Mouse (Mus musculus): ENCODE data around the gene Aqp8.
A peak's percentile ranks its signal among the peaks of the same experiment; 100 is the strongest.

Gene Aqp8

GRCm38 (mm10) chr7:123499481-123500238 is 37.6 kb downstream of the Aqp8 start:
- DNase-seq (ENCODE audit: low spot score) = no peak

DNA sequence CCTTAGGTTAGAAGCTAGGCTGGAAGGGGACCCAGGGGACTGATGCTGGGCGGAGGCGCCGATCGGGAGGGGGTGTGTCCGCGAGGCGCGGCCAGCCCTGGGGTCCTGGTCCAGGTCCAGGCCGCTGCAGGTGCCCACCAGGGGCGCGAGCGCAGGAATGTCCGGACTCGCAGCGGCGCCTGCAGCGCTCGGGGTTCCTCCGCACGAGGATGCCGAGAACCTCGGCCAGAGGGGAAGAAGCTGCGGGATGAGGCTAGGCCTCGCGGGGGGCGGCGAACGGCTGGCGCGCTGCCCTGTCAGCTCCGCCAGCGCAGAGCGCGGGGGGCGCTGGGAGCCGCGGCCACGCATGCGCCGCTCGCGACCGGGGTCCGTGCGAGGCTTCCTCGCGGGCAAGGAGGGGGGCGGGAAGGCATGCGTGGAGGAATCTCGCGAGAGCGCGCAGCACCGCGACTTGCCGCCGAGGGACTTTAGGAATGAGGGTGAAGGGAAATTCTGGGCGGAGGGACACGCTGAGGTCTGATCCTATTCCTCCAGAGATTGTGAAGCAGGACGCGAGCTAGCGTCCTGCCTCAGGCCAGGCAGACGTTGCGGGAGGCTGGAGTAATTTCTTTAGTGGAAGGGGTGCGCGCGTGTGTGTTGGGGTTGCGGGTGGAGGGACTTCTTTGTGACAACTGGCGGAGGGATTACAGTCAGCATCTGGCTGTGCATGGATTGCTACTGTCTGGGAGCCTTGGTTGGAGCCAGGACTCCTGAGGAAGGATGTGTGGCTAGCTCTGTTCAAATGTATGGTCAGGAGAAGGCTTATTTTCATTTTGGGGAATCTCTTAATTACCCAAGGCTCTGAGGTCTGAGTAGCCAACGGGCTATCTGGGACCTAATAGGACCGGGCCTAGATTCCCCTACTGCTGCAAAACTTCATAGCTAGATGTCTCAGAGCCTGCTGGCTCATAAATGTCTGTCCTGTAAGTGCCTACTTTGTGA is 38.4 kb downstream of the Aqp8 start, which contains the start of gene Zkscan2:
TSS of gene Zkscan2 (minus strand) at position 211 of the 981 bp plus-strand sequence.
- DNase-seq (ENCODE audit: low spot score) = peak; percentile 42

- DNase-seq (ENCODE audit: low spot score) = peak; percentile 29
These were observed 41.3 kb downstream of the Aqp8 start for GRCm38 (mm10) chr7:123503358-123503757.

DNA sequence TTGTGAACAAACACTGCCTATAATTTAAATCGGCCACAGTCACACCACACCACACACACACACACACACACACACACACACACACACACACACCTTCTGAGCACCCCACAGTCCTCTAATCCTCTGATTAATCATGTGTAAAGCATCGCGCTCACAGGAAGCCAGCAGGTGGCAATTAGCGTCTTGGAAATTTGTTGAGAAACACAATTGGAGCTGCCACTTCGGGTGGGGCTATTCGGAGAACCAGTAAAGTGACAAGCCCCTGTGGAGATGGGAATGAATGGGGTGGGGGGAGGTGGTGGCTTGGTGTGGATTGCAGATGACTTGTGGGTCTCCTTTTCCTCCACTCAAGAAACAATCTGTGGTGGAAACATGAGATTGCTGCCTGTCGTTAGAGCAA is 45.9 kb downstream of the Aqp8 start:
- no peak for DNase-seq (ENCODE audit: low spot score)
